Mouse (Mus musculus): Measurements from ENCODE around the gene Rapgef6. TPM values are rescaled to one million over a fixed set of nuclear protein-coding genes. Genes with fewer than 3 reads are reported as not detected.
"Not testable (repeated sequence)": the region's sequence is repeated elsewhere in the genome, so short reads cannot be mapped to it uniquely, and the experiment has no call there.

Rapgef6 gene
- polyA plus RNA-seq, 1 experiment: 13.1 TPM

DNA sequence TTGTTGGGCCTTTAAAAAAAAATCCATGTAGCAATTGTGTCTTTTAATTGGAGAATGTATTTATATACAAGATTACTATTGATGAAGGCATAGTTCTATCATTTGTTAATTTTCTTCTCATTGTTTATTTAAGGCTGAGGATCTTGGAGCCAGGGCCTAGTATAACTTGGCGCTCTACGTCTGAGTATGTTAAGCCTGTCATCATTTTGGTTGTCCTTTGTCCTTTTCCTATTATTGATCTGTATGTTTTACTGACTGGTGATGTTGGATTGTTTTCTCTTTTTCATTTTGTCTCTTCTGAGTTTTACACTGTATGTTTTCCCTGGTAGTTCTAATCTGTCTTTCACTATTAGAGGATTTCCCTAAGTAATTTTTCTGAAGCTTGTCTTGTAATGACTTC lies 52.1 kb downstream of the Rapgef6 start:
- no peak for DNase-seq (ENCODE audit: low spot score)

GRCm38 (mm10) chr11:54592585-54592984 lies 69.9 kb downstream of the Rapgef6 start:
- DNase-seq (ENCODE audit: low spot score): no peak

DNA sequence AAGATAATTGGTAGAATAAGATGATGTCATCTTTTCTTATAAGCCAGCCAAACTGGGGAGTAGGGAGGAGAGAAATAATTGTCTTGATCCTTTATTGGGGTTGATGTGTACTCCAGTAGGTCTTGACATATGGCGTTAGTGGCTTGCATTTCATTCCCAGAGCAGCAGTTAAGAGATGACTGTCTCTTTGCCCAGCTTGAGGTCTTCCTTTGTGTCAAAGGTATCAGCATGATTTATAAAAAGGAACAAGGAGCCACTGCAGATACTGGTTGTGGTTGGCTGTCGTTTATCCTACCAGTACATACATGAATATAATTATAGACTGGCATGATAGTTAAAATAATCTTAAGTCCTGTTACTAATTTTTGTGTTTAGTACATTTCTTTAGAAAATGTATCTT lies 71.4 kb downstream of the Rapgef6 start:
- DNase-seq (ENCODE audit: low spot score): no peak

DNA sequence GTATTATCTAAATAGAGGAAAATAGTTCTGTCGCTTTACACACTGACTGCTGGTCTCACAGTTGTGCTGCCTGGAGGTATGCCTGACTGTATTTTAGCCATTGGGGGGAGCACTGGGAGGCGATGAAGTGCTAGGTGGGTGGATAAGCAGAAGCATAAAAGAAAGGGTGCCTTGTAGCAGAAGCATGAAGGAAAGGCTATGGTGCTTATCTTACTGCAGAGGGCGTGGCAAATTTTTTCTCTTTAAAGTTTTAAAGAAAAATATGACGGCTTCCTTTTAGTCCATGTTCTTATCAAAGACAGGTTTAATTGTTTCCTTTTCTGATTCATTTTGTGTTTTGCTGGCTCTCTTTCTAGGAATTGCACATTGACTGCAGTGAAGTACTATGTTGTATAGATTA lies 72.4 kb downstream of the Rapgef6 start:
- no peak for DNase-seq (ENCODE audit: low spot score)

- no peak for DNase-seq (ENCODE audit: low spot score)
Observed at GRCm38 (mm10) chr11:54595905-54596555, 73.4 kb downstream of the Rapgef6 start.

DNA sequence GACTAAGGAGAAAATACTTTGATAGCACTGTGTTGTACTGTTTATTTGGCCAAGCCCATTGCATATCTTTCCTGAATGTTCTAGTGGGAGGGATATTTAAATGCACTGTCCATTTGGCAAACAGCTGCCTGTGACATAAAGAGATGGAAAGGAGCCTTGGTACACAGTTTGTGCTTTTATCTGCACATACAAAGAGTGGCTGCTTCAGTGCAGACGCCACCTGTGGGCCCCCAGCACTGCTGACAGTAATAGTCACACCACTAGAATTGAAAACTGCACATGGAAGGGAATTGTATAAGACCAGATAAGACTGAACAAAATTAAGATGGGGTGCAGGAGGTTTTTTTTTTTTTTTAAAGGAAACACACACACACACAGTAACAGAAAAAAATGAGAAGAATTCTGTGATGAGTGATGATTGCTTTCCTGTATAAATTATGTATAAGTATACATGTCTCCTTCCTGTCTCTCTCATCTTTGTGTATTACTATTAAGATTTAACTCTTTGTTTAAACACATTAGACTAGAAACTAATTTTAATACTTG lies 75.3 kb downstream of the Rapgef6 start:
- DNase-seq (ENCODE audit: low spot score): no peak

DNA sequence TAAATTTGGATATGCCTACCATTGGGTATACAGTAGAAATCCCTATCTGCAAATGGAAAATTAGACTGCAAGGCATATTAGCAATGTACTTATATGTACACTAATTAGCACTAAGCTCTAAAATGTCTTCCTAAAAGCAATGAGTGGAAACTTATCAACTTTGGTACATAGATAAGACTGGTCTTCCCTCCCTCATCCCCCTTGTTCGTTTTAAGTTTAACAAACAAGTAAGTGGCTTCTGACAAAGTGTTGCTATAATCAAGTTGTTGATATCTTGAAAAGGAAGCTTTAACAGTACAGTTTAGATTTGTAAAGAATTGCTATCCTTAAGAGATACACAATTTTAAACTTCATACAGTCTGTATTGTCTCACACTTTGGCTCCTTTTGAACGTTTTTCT lies 78.5 kb downstream of the Rapgef6 start:
- no peak for DNase-seq (ENCODE audit: low spot score)

DNA sequence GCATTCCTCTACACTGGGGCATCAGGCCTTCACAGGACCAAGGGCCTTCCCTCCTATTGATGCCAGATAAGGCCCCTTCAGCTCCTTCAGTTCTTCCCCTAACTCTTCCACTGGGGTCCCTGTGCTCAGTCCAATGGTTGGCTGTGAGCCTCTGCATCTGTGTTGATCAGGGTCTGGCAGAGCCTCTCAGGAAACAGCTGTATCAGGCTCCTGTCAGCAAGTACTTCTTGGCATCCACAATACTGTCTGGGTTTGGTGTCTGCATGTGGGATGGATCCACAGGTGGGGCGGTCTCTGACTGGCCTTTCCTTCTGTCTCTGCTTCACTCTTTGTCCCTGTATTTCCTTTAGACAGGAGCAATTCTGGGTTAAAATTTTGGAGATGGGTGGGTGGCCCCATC lies 80.1 kb downstream of the Rapgef6 start:
- DNase-seq (ENCODE audit: low spot score): not testable (repeated sequence)

DNA sequence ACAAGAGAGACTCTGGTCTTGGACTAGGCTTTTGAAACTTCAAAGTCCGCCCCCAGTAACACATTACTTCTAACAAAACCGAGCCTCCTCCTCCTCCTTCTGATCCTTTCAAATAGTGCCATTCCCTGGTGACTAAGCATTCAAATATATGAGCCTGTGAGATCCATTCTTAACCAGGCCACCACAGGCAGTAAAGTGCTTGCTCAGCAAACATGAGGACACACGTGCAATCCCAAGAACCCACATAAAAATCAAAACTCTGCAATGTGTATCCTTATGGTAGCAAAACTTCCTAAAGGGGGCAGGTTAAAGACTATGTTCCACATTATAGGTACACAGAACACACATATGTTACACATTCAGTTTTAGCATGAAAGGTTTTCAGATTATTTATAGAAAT lies 81.8 kb downstream of the Rapgef6 start:
- DNase-seq (ENCODE audit: low spot score): no peak

GRCm38 (mm10) chr11:54613628-54614027 lies 91.0 kb downstream of the Rapgef6 start:
- no peak for DNase-seq (ENCODE audit: low spot score)

DNA sequence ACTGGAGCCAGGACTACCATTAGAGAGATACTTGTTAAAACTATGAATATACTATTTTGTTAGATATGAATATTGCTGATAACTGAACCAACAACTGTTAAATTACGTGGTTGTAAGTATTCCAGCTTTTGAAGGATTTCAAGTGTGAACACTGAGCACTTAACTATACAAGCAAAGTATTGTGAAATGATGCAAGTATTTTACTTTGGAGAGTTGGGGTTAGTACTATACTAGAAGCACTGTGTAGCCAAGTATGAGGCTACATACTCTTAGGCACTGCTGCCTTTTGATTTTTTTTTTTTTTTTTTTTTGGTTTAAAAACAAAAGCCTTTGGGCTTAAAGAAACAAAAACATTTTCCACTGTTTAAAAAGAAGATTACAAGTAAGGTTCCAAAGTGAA lies 91.9 kb downstream of the Rapgef6 start:
- DNase-seq (ENCODE audit: low spot score): no peak

DNA sequence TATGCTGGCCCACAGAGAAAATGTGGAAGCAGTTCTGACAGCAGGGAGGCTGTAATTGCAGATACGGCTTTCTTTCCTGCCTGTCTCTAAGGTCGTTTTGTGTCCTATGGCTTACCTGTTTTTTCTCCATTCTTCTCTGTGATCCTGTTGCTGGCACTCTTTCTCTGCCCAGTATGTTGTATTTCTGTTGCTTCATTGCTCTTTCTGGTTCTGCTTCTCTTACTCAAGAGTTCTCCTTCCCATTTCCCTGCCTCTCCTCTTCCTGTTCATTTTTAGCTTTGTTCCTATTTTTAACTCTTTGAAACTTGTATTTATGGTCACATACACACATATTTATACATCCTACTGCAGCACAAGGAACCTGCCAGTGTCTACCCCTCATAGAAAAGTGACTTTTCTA lies 96.2 kb downstream of the Rapgef6 start:
- DNase-seq (ENCODE audit: low spot score): no peak

DNA sequence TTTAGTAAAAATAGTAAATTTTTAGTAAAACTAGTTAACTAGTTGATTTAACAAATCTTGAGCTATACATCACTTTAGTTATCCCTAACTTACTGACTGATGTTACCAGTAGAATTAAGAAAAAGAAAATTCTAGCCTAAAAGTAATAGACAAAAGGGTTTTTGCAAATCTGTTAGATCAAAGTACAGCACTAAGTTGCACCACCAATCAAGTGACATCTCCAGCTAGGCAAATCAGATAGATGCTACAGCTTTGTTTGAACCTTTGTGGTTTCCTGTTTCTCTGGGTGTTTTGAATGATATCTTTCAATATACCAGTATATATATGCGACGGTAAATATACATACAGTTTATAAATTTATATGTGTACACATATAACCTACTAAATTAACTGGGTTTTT lies 99.1 kb downstream of the Rapgef6 start:
- DNase-seq (ENCODE audit: low spot score): no peak

DNA sequence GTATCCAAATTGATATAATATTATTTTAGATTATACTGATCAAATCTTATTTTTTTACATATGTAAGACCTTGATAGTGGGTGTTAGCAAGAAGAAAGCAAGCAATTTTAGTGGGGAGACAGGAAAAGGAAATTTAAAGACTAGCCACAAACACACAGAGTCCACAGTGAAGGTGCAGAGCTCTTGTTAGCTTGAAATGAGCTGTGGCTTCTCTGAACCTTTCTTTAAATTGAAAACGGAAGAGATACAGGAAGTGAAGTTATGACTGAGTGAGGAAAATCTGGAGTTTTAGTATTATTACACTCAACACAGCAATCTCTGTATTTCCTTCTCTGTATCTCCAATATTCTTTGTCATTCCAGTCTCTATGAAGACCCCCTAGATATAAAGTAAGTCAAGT lies 104.3 kb downstream of the Rapgef6 start:
- no peak for DNase-seq (ENCODE audit: low spot score)

DNA sequence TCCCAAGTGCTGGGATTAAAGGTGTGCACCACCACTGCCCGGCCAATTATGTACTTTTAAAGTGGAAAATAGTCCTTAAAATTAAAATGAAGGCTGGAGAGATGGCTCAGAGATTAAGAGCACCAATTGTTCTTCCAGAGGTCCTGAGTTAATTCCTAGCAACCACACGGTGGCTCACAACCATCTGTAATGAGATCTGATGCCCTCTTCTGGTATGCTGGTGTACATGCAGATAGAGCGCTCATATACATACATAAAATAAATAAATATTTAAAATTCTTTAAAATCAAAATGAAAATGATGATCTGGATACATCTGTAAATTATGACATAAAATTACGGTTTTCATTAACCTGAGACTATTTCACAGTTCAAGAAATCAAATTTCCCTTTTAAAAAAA lies 123.8 kb downstream of the Rapgef6 start:
- no peak for DNase-seq (ENCODE audit: low spot score)

DNA sequence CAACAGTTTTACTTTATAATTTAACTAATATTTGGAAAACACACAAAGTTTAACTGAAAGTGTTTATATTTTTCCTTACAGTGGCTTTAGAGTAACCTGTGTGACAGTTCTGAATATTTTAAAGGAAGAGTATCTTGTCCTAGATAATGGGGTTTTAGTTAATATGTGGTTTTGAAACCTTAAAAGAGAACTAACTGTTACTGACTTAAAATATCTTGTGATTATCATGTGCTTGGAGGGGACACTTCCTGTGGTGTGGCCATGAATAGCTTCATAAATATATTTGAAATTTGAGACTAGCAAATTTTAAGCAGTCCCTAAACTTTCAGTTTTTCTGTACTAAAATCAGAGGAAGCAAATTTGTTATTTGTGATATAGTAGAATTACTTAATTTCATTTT lies 125.9 kb downstream of the Rapgef6 start:
- DNase-seq (ENCODE audit: low spot score): no peak

DNA sequence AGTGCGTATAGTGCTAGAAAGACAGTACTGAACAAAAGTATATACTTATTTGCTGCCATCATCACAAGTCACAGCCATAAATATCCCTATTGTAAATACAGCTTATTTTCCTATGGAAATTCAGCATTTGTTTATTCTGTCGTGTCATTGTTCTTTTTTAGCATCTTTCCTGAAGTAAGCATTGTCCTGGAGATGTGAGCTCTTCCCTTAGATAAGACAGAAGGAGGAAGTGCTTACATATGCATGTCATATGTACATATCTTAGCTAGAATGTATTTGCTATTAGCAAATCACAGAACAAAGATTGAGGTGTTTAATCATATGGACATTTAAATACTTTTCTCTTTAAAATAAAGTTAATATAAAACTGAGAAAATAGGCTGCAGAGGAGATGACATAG lies 132.8 kb downstream of the Rapgef6 start:
- no peak for DNase-seq (ENCODE audit: low spot score)

DNA sequence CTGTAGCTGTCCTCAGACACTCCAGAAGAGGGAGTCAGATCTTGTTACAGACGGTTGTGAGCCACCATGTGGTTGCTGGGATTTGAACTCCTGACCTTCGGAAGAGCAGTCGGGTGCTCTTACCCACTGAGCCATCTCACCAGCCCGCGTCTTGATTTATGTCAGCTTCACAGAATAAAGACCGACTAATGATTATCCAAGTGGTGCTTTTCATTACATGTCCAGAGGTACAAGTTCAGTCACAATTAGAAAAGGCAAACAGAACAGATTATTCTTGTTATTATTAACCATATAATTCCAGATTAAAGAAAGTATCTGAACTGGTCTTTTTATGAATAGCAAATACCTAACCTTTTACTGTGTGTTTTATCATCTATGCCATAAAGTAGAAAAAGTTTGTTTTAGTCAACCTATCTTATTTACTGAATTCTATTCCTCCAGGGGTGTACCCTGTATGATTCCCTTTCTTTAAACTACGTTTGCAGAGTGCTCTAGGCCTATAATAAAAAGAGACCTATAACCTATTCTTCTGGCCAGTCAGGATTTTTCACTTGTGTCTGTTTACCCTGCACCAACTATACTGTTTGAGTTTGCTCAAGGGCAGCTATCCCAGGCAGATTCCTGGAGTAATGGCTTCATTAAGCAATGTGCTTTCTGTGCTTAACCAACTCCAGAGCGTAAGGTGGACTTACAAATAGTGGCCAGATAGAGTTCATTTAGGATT lies 151.1 kb downstream of the Rapgef6 start:
- DNase-seq (ENCODE audit: low spot score): no peak

GRCm38 (mm10) chr11:54675792-54676489 lies 153.3 kb downstream of the Rapgef6 start:
- DNase-seq (ENCODE audit: low spot score): no peak

- DNase-seq (ENCODE audit: low spot score): no peak
Observed at GRCm38 (mm10) chr11:54679141-54679540, 156.5 kb downstream of the Rapgef6 start.

DNA sequence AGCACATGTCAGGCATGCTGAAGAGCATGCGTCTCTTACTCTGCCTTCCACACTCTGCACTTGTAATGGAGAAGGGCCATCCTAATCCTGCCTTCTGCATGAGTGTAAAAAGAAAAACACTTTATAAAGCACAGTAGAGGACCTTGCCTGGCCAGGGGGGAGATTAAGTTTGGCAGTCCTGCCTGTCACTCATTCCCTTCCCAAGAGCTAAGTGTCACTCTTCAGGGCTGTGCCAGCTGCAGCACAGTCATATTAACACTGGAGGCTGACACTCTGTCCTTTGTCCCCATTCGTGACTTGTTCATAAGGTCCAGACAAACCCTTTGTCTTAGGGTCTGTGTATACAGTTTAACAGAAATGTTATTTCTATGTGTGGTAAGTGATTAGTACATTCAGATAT lies 162.2 kb downstream of the Rapgef6 start:
- DNase-seq (ENCODE audit: low spot score): no peak

GRCm38 (mm10) chr11:54690171-54690570 lies 167.5 kb downstream of the Rapgef6 start:
- no peak for DNase-seq (ENCODE audit: low spot score)

DNA sequence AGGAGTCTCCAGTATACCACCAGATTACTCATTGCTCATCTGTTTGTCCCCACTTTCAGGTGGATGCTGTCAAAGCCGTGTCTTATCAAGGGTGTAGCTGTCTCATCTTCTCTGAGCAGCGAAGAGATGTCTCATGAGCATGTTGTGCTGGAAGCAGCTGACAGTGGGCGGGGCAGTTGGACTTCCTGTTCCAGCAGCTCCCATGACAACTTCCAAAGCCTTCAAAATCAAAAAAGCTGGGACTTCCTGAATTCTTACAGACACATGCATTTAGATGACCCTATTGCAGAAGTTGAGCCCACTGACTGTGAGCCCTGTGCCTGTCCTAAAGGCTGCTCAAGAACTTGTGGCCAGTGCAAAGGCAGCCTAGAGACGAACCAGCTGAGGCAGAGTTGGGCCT lies 168.5 kb downstream of the Rapgef6 start:
- DNase-seq (ENCODE audit: low spot score): no peak
